In genomic region chr13:51191416-51192140, GRCm38 (mm10) we compare ENCODE assay signal across 12 mouse cellular contexts. TPM values are rescaled to one million over a fixed set of nuclear protein-coding genes. Genes with fewer than 3 reads are reported as not detected.
DNase-seq lines count a peak whose midpoint lies in the region; ATAC-seq and TF ChIP-seq lines count a peak whose summit lies in the region.
"Had no signal": no experiment of that assay in that cellular context is flagged by ENCODE, and none has a peak within 500 bp of the region (broad histone marks: within the 10 kb centered on the region; RNA-seq: fewer than 3 reads in every experiment).

No protein-coding gene starts in this region.

- no peak overlapping the region for H3K4me3 ChIP-seq in forebrain, postnatal 0 days (ENCODE audit: low read depth, low read length)
- H3K4me3 ChIP-seq in forebrain, embryonic 15.5 days: no peak overlapping the region
- H3K4me3 ChIP-seq: liver, embryonic 13.5 days; neural tube, embryonic 12.5 days; stomach, embryonic 15.5 days had no signal

- H3K4me2 ChIP-seq in forebrain, postnatal 0 days (ENCODE audit: low read depth): no peak overlapping the region
- no peak overlapping the region for H3K4me2 ChIP-seq in forebrain, embryonic 15.5 days (replicated peaks)
- H3K4me2 ChIP-seq: liver, embryonic 13.5 days; neural tube, embryonic 12.5 days; stomach, embryonic 15.5 days had no signal

- H3K36me3 ChIP-seq in forebrain, postnatal 0 days (ENCODE audit: insufficient read depth): no peaks in the 10 kb centered on the region
- no peaks in the 10 kb centered on the region for H3K36me3 ChIP-seq in forebrain, embryonic 15.5 days
- H3K36me3 ChIP-seq: liver, embryonic 13.5 days; neural tube, embryonic 12.5 days; stomach, embryonic 15.5 days had no signal

- intact Hi-C loops in left cerebral cortex, postnatal 25 days (cut with DNase I): loop anchor here (10.0 kb wide), 1 partner anchor 423 kb away; no protein-coding TSS in a partner anchor

- TF ChIP-seq CTCF in forebrain, postnatal 0 days (IDR thresholded peaks at IDR 0.05; ENCODE audit: low read depth): peak; percentile 38

- no peaks in the 10 kb centered on the region for H3K27me3 ChIP-seq in forebrain, postnatal 0 days (ENCODE audit: insufficient read depth, low read length)
- H3K27me3 ChIP-seq in forebrain, embryonic 15.5 days: no peaks in the 10 kb centered on the region
- H3K27me3 ChIP-seq: liver, embryonic 13.5 days; neural tube, embryonic 12.5 days; stomach, embryonic 15.5 days had no signal

- H3K9me3 ChIP-seq in forebrain, postnatal 0 days (ENCODE audit: low read length): no peaks in the 10 kb centered on the region
- H3K9me3 ChIP-seq in forebrain, embryonic 15.5 days: no peaks in the 10 kb centered on the region
- H3K9me3 ChIP-seq: liver, embryonic 13.5 days; neural tube, embryonic 12.5 days; stomach, embryonic 15.5 days had no signal

- DNase-seq in forebrain, postnatal 0 days: no peak
- DNase-seq in left cerebral cortex, postnatal 25 days (ENCODE audit: low spot score in 2 of 2): peak; percentile 37 to 52
- no peak for DNase-seq in left cerebral cortex, adult 11 months (ENCODE audit: low spot score)
- peak; percentile 25 for DNase-seq in ZHBTc4 (ENCODE audit: low read depth, low spot score)
- DNase-seq in kidney, postnatal 4 days: peak; percentile 66 to 74
- DNase-seq in urinary bladder, adult 2 months (ENCODE audit: low spot score): no peak
- DNase-seq: cerebellum, adult 18-20 months; liver, embryonic 13.5 days had no signal

- H3K9ac ChIP-seq in forebrain, postnatal 0 days: no peak overlapping the region
- no peak overlapping the region for H3K9ac ChIP-seq in forebrain, embryonic 15.5 days (replicated peaks)
- H3K9ac ChIP-seq: liver, embryonic 13.5 days; neural tube, embryonic 12.5 days; stomach, embryonic 15.5 days had no signal

- no peaks in the 10 kb centered on the region for H3K4me1 ChIP-seq in forebrain, postnatal 0 days (ENCODE audit: insufficient read depth)
- no peaks in the 10 kb centered on the region for H3K4me1 ChIP-seq in forebrain, embryonic 15.5 days
- H3K4me1 ChIP-seq: liver, embryonic 13.5 days; neural tube, embryonic 12.5 days; stomach, embryonic 15.5 days had no signal

- no peak for ATAC-seq in forebrain, postnatal 0 days
- no peak for ATAC-seq in forebrain, embryonic 15.5 days (replicated peaks)
- ATAC-seq in granulocyte monocyte progenitor cell, adult 5-6 weeks (replicated peaks; ENCODE audit: poor library complexity, severe bottlenecking): no peak

- H3K27ac ChIP-seq in forebrain, postnatal 0 days (ENCODE audit: low read depth, low read length): no peak overlapping the region
- no peak overlapping the region for H3K27ac ChIP-seq in forebrain, embryonic 15.5 days (replicated peaks)
- H3K27ac ChIP-seq: liver, embryonic 13.5 days; neural tube, embryonic 12.5 days; stomach, embryonic 15.5 days had no signal

- 91% methylated on average over 6 of the region's 6 CpGs for WGBS in forebrain, postnatal 0 days
- WGBS in forebrain, embryonic 15.5 days: 88% methylated on average over 6 of the region's 6 CpGs

RNA-seq across cellular contexts. Expression of gene Nxnl2, which starts 20.8 kb away (rescaled TPM):
- 2.1 and 3.1 TPM in 2 replicates for total RNA-seq in forebrain, postnatal 0 days (2014; rRNA removed)
- polyA plus RNA-seq in forebrain, postnatal 0 days (2015; fragmentation: Nextera tagmentation; extraction: Ambion mirVana): 5.3 and 6.5 TPM in 2 replicates
- polyA plus RNA-seq in forebrain, embryonic 15.5 days (2015; fragmentation: Nextera tagmentation; extraction: Ambion mirVana): 0.97 and 1.4 TPM in 2 replicates
- under 1 TPM; 0.30 to 0.41 TPM for total RNA-seq in left cerebral cortex, postnatal 25 days (2021)
- not detected in 2 replicates for total RNA-seq in granulocyte monocyte progenitor cell, adult 5-6 weeks (2014; fragmentation: Nextera tagmentation)
- not detected in 2 replicates for total RNA-seq in granulocyte monocyte progenitor cell, adult 5-6 weeks (2017)
- polyA plus RNA-seq in urinary bladder, adult 2 months (2012; rRNA removed): 2.0 and 3.4 TPM in 2 replicates
- polyA plus RNA-seq: liver, embryonic 13.5 days had no signal

Comparison
In these comparisons a context has a peak if more than half of its experiments do, and no peak if none do; other contexts are left out.
1. DNase-seq: peak in left cerebral cortex, postnatal 25 days (2 of 2), ZHBTc4 (single experiment) and kidney, postnatal 4 days (2 of 2); none in forebrain, postnatal 0 days (single experiment), left cerebral cortex, adult 11 months (single experiment) and urinary bladder, adult 2 months (single experiment).